Mouse (Mus musculus): ENCODE measurements around the gene Pdcd7.

The Pdcd7 gene

GRCm38 (mm10) chr9:65345854-65346475 is at the start of gene Pdcd7:
Gene Pdcd7 (plus strand): TSS chr9:65346104.
- DNase-seq (ENCODE audit: low read depth, low spot score) = peak; percentile 96

GRCm38 (mm10) chr9:65297056-65297455 is 48.8 kb upstream of the Pdcd7 start:
- DNase-seq (ENCODE audit: low read depth, low spot score) = no peak

GRCm38 (mm10) chr9:65298761-65299160 is 47.1 kb upstream of the Pdcd7 start:
- DNase-seq (ENCODE audit: low read depth, low spot score) = no peak

GRCm38 (mm10) chr9:65299650-65300049 is 46.3 kb upstream of the Pdcd7 start:
- DNase-seq (ENCODE audit: low read depth, low spot score) = no peak

GRCm38 (mm10) chr9:65302327-65302983 is 43.4 kb upstream of the Pdcd7 start:
- no peak for DNase-seq (ENCODE audit: low read depth, low spot score)

- DNase-seq (ENCODE audit: low read depth, low spot score) = no peak
Observed at GRCm38 (mm10) chr9:65303586-65303985, 42.3 kb upstream of the Pdcd7 start.

GRCm38 (mm10) chr9:65304300-65304699 is 41.6 kb upstream of the Pdcd7 start:
- no peak for DNase-seq (ENCODE audit: low read depth, low spot score)

- DNase-seq (ENCODE audit: low read depth, low spot score) = no peak
Observed at GRCm38 (mm10) chr9:65306672-65307071, 39.2 kb upstream of the Pdcd7 start.

GRCm38 (mm10) chr9:65308011-65308410 is 37.9 kb upstream of the Pdcd7 start:
- no peak for DNase-seq (ENCODE audit: low read depth, low spot score)

- no peak for DNase-seq (ENCODE audit: low read depth, low spot score)
Observed at GRCm38 (mm10) chr9:65312669-65313357, 33.1 kb upstream of the Pdcd7 start.

- DNase-seq (ENCODE audit: low read depth, low spot score) = no peak
Observed at GRCm38 (mm10) chr9:65313846-65314245, 32.1 kb upstream of the Pdcd7 start.

GRCm38 (mm10) chr9:65322255-65322900 is 23.5 kb upstream of the Pdcd7 start:
- DNase-seq (ENCODE audit: low read depth, low spot score) = no peak

GRCm38 (mm10) chr9:65325971-65326370 is 19.9 kb upstream of the Pdcd7 start:
- no peak for DNase-seq (ENCODE audit: low read depth, low spot score)

GRCm38 (mm10) chr9:65327371-65327770 is 18.5 kb upstream of the Pdcd7 start:
- DNase-seq (ENCODE audit: low read depth, low spot score) = peak; percentile 53

GRCm38 (mm10) chr9:65333958-65334357 is 11.9 kb upstream of the Pdcd7 start:
- no peak for DNase-seq (ENCODE audit: low read depth, low spot score)

GRCm38 (mm10) chr9:65339146-65339545 is 6.8 kb upstream of the Pdcd7 start:
- DNase-seq (ENCODE audit: low read depth, low spot score) = no peak

- DNase-seq (ENCODE audit: low read depth, low spot score) = peak; percentile 5
Observed at GRCm38 (mm10) chr9:65340414-65340813, 5.5 kb upstream of the Pdcd7 start.

GRCm38 (mm10) chr9:65345439-65345838 is 465 bp upstream of the Pdcd7 start:
- peak; percentile 30 for DNase-seq (ENCODE audit: low read depth, low spot score)

- DNase-seq (ENCODE audit: low read depth, low spot score) = peak; percentile 55
Observed at GRCm38 (mm10) chr9:65346476-65347111, 690 bp downstream of the Pdcd7 start.

GRCm38 (mm10) chr9:65347112-65347850 is 1.4 kb downstream of the Pdcd7 start:
- DNase-seq (ENCODE audit: low read depth, low spot score) = no peak

GRCm38 (mm10) chr9:65353251-65353650 is 7.3 kb downstream of the Pdcd7 start:
- peak; percentile 53 for DNase-seq (ENCODE audit: low read depth, low spot score)

Data from 3T3-L1 (cell line).